Mouse (Mus musculus) heart, embryonic 14.5 days (tissue): ENCODE data around the gene Olfr1359. TPM values are rescaled to one million over a fixed set of nuclear protein-coding genes. Genes with fewer than 3 reads are reported as not detected.
A peak's percentile ranks its signal among the peaks of the same experiment; 100 is the strongest.
"Not testable (repeated sequence)": the region's sequence is repeated elsewhere in the genome, so short reads cannot be mapped to it uniquely, and the experiment has no call there.

Experiments
- ATAC-seq: fragments of 200-750 bp; cut with Nextera tagmentation; 2 replicates; pipeline ENCODE4 v1.8.0; 2017; ENCODE audit warnings: low read depth, moderate TSS enrichment; ENCODE audit not compliant: insufficient number of reproducible peaks, insufficient read depth, low FRiP score
- H3K27ac ChIP-seq, 2 experiments: fragments of 200-500 bp in 1 of 2; fragments of 300-500 bp in 1 of 2; sonication (generic) in 1 of 2; replicated peaks in 1 of 2; 2 replicates each; pipeline ENCODE4 v1.5.1; 2012 to 2014; ENCODE audit warnings: low read depth in 2 of 2, low read length in 2 of 2, control low read depth in 1 of 2, mild to moderate bottlenecking in 1 of 2, mixed read lengths in 1 of 2; ENCODE audit not compliant: control insufficient read depth in 1 of 2, insufficient read depth in 1 of 2
- H3K27me3 ChIP-seq: fragments of 300-500 bp; sonication (generic); 2 replicates; pipeline ENCODE4 v1.6.1; 2014; ENCODE audit warnings: mild to moderate bottlenecking, low read length, control low read depth; ENCODE audit not compliant: control insufficient read depth, insufficient read depth
- H3K36me3 ChIP-seq: fragments of 300-500 bp; sonication (generic); 2 replicates; pipeline ENCODE4 v1.6.1; 2014; ENCODE audit warnings: mild to moderate bottlenecking, control low read depth, low read length, mixed read lengths; ENCODE audit not compliant: control insufficient read depth, insufficient read depth
- H3K4me1 ChIP-seq, 2 experiments: fragments of 200-500 bp in 1 of 2; fragments of 300-500 bp in 1 of 2; sonication (generic) in 1 of 2; 2 replicates each; pipeline ENCODE4 v1.6.1; 2012 to 2014; ENCODE audit warnings: low read length in 2 of 2, control low read depth in 1 of 2, mixed read lengths in 1 of 2; ENCODE audit not compliant: control insufficient read depth in 2 of 2, insufficient read depth in 2 of 2
- H3K4me2 ChIP-seq: fragments of 300-500 bp; sonication (generic); 2 replicates; pipeline ENCODE4 v1.6.1; 2014; ENCODE audit warnings: mild to moderate bottlenecking, low read length
- H3K4me3 ChIP-seq, 2 experiments: fragments of 200-500 bp in 1 of 2; fragments of 300-500 bp in 1 of 2; sonication (generic) in 1 of 2; 2 replicates each; pipeline ENCODE4 v1.5.1; 2012 to 2014; ENCODE audit warnings: low read length in 2 of 2, mild to moderate bottlenecking in 2 of 2, control low read depth in 1 of 2, low read depth in 1 of 2, moderate library complexity in 1 of 2; ENCODE audit not compliant: control insufficient read depth in 1 of 2, insufficient read depth in 1 of 2
- H3K9ac ChIP-seq: fragments of 300-500 bp; sonication (generic); 2 replicates; pipeline ENCODE4 v1.6.1; 2014; ENCODE audit warnings: mild to moderate bottlenecking, low read length
- H3K9me3 ChIP-seq: fragments of 300-500 bp; sonication (generic); 2 replicates; pipeline ENCODE4 v1.6.1; 2016; ENCODE audit warnings: low read length, control low read depth; ENCODE audit not compliant: control insufficient read depth
- WGBS: fragments of 180-500 bp; shearing (Covaris S2); extraction: QIAGEN DNeasy Blood & Tissue Kit; methylation state at CpG from one replicate; pipeline ENCODE4 v1.1.7; 2014; 5-methylcytosine and 5-hydroxymethylcytosine counted together
- polyA plus RNA-seq: library from polyadenylated mRNA; unstranded; fragments of >200 nt; fragmentation: Nextera tagmentation; extraction: Ambion mirVana; gene quantifications from 2 replicates; pipeline ENCODE4 v1.2.1, GENCODE M21; 2014

Olfr1359 gene
- polyA plus RNA-seq, 1 experiment from 2014 or later = not detected

DNA sequence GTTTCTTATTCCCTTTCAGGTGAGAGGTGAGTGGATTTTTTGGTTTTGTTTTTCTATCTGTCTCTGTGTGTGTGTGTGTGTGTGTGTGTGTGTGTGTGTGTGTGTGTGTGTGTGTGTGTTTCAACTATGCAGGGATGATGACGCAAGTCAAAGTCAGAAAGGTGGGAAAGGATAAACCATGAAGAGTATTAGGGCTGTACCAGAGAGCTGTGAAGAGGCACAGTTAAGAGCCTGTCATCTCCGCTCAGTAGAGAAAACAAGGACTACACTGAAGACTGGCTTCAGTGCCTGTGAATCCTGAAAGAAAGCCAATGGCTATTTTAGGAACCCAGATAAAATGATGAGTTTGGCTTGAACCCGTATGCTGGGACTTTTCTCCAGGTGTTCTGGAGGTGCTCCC, 53.9 kb downstream of the Olfr1359 start:
- Histone ChIP-seq H3K4me3 (no peak overlapping the region), H3K9me3 (no peaks in the 10 kb centered on the region)
- 20% methylated on average over 3 of the region's 3 CpGs for WGBS

DNA sequence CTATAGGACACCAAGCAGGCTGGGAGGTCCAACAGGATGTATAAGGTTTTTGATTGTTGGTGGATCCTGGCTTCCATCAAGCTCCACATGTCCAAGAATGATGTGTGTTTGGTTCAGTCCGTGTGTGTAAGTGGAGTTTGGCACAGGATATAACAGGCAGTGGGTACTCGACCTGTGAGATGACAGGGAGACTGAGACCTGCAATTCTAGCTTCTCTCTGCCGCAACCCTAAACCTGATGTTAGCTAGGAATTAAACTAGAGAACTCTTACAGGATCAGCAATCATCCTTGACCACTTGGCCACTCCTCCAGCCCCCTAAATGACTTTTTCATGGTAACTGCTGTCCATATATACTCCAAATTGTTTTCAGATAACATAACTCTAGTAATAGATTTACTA, 54.4 kb downstream of the Olfr1359 start:
- WGBS = 29% methylated on average over 3 of the region's 3 CpGs
- peaks cover 2 to 28% of the 10 kb centered on the region in 2 experiments; a peak in 3 of 4 replicates for H3K4me1 ChIP-seq
- ATAC-seq = no peak

More for the DNA sequence above, 53.9 kb downstream of the Olfr1359 start:
- Histone ChIP-seq H3K36me3 (no peaks in the 10 kb centered on the region), H3K4me1 (peaks cover 2 to 28% of the 10 kb centered on the region in 2 experiments; a peak in 3 of 4 replicates), H3K4me2 (peak overlapping the region; percentile 61), H3K27ac (peak overlapping the region; percentile 44 to 88; a peak in 3 of 4 replicates), H3K27me3 (no peaks in the 10 kb centered on the region), H3K9ac (peak overlapping the region; percentile 75; the same call in 1 of the 2 replicates)
- no peak for ATAC-seq

DNA sequence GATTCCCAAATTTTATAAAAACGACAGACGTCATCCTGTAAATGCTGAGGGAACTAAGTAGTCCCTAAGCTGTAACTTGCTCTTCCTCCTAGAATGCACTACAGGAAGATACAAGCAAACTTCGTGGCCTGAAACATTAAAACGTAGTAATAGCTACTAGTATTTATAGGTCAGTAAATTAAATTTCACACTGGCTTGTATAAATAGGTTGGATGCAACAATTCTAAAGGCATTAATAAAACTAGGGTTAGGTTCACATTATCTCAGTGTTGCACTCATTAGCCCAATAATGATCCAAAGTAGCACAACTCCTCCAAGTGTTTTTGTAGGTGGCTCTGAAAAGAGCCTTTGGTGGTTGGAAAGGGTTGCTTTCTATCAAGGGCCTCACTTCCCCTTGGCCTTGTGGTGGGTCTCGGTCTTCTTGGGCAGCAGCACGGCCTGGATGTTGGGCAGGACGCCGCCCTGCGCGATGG, 55.2 kb downstream of the Olfr1359 start:
- ATAC-seq = no peak; the same call in 1 of the 2 replicates
- Histone ChIP-seq H3K4me2 (peak overlapping the region; percentile 61), H3K27ac (peak overlapping the region; percentile 79 to 88), H3K27me3 (no peaks in the 10 kb centered on the region), H3K9ac (peak overlapping the region; percentile 75), H3K4me1 (peaks cover 2 to 28% of the 10 kb centered on the region in 2 experiments; a peak in 3 of 4 replicates), H3K36me3 (no peaks in the 10 kb centered on the region), H3K9me3 (no peaks in the 10 kb centered on the region), H3K4me3 (peak overlapping the region; percentile 37 to 48)
- whole genome bisulfite sequencing = 3% methylated on average over 10 of the region's 10 CpGs

More for the DNA sequence above, 54.4 kb downstream of the Olfr1359 start:
- Histone ChIP-seq H3K27ac (peak overlapping the region in 1 of 2 experiments; percentile 88; a peak in 2 of 4 replicates), H3K4me3 (no peak overlapping the region), H3K27me3 (no peaks in the 10 kb centered on the region), H3K4me2 (peak overlapping the region; percentile 61), H3K36me3 (no peaks in the 10 kb centered on the region), H3K9ac (peak overlapping the region; percentile 75; the same call in 1 of the 2 replicates), H3K9me3 (no peaks in the 10 kb centered on the region)

DNA sequence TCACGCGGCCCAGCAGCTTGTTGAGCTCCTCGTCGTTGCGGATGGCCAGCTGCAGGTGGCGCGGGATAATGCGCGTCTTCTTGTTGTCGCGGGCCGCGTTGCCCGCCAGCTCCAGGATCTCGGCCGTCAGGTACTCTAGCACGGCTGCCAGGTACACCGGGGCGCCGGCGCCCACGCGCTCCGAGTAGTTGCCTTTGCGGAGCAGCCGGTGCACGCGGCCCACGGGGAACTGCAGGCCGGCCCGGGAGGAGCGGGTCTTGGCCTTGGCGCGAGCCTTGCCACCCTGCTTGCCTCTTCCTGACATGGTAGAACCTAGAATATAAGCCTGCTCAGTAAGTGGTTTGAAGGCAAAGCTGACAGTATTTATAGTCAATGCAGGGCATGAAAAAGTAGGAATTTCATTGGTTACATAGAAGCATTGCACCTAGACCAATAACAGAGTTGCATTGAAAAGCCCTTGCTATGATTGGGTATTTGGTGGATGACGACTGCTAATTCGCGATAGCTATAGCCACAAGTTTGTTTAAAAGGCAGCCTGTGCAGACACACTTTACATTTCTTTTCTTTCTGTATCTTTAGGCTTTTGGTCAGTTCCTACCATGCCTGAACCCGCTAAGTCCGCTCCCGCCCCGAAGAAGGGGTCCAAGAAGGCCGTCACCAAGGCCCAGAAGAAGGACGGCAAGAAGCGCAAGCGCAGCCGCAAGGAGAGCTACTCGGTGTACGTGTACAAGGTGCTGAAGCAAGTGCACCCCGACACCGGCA, 55.8 kb downstream of the Olfr1359 start, which contains the start of the genes Hist1h2ak and Hist1h2bn:
Gene Hist1h2ak, minus strand, starts transcription at position 304 of the 762 bp plus-strand sequence.
Gene Hist1h2bn, plus strand, starts transcription at position 600 of the 762 bp plus-strand sequence.
- peaks cover 2 to 28% of the 10 kb centered on the region in 2 experiments; a peak in 3 of 4 replicates for H3K4me1 ChIP-seq
- peak; percentile 90 for ATAC-seq
- H3K4me2 ChIP-seq = peak within 1 kb of the TSS; percentile 61
- H3K9me3 ChIP-seq, H3K27me3 ChIP-seq, H3K36me3 ChIP-seq: not testable (repeated sequence)
- H3K4me3 ChIP-seq = peak within 1 kb of the TSS; percentile 37 to 59
- peak within 1 kb of the TSS; percentile 88 to 94 for H3K27ac ChIP-seq
- peak within 1 kb of the TSS; percentile 75 for H3K9ac ChIP-seq
- WGBS = under 1% methylated on average over 38 of the region's 50 CpGs

DNA sequence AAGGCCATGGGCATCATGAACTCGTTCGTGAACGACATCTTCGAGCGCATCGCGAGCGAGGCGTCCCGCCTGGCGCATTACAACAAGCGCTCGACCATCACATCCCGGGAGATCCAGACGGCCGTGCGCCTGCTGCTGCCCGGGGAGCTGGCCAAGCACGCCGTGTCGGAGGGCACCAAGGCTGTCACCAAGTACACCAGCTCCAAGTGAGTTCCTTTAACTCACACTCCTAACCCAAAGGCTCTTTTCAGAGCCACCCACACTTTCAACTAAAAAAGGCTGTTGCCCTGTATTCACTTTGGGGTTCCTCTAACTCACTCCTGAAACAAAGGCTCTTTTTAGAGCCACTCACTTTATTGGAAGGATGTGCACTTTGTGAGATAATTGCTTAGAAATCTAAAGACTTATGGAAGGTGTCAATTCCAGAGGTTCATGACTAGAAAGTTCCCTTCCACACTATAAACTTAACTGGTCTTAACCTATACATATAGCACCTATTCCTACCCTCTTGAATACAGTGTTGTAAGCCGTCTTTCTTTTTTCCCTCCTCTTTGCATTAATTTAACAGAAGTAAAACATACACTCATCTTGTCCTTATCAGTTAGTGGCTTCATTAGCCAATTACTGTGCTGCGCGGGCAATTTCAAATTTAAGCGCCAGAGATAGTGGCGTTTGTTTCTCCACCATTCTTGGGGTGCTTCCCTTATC, 56.5 kb downstream of the Olfr1359 start:
- WGBS = 1% methylated on average over 12 of the region's 26 CpGs
- H3K4me1 ChIP-seq = peaks cover 1 to 26% of the 10 kb centered on the region in 2 experiments; a peak in 3 of 4 replicates
- not testable (repeated sequence) for H3K36me3 ChIP-seq, H3K27me3 ChIP-seq, H3K9me3 ChIP-seq
- peak overlapping the region; percentile 61 for H3K4me2 ChIP-seq
- peak overlapping the region; percentile 37 to 59 for H3K4me3 ChIP-seq
- H3K27ac ChIP-seq = peak overlapping the region; percentile 88 to 94
- peak overlapping the region; percentile 69 for H3K9ac ChIP-seq
- peak; percentile 7; the same call in 1 of the 2 replicates for ATAC-seq

DNA sequence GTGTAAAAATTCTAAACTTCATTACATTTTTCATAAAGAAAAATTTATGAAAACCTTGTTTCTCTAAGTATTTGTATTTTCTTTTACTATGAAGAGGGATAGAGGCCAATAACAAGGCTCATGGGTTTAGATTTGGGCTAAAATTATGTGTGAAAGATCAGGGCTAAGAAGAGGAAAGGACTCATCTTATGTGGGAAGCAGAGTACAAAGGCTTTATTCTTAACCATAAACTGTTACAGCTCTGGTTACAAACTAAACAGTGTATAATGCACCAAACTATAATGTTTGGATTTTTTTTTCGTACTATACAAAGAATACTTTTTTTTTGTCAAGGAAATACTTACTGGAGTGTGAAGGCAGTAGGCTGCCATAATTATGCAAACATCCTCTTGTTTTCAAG, 57.8 kb downstream of the Olfr1359 start:
- peak overlapping the region; percentile 62 for H3K9ac ChIP-seq

More for the DNA sequence above, 57.8 kb downstream of the Olfr1359 start:
- 84% methylated on average over 1 of the region's 1 CpGs for WGBS
- no peaks in the 10 kb centered on the region for H3K27me3 ChIP-seq
- H3K4me1 ChIP-seq = peaks cover 0 to 23% of the 10 kb centered on the region in 2 experiments; a peak in 2 of 4 replicates
- H3K4me3 ChIP-seq = peak overlapping the region in 1 of 2 experiments; percentile 37; a peak in 2 of 4 replicates
- H3K36me3 ChIP-seq = no peaks in the 10 kb centered on the region
- H3K4me2 ChIP-seq = peak overlapping the region; percentile 61
- no peak for ATAC-seq
- no peaks in the 10 kb centered on the region for H3K9me3 ChIP-seq
- H3K27ac ChIP-seq = no peak overlapping the region
